8 mouse cellular contexts compared by ENCODE assay signal in the genomic region with DNA sequence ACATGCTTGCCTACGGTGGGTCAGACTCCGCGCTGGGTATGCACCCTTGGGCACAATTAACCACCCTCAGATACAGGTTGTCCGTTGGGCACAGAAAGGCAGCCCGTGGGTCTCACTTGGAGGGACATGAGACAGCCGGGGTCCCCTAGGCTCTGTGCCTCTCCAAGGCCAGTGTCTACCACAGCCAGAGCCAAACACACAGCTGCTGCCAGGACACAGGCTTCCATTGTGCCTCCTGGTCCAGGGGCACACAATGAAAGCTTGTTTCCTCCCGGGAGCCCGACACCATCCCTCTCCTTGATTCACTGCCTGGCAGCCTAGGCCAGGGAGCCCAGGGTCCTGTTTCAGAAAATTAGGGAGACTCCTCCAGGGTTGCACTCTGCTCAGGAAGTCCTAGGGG.
A peak's percentile ranks its signal among the peaks of the same experiment; 100 is the strongest.
DNase-seq lines count a peak whose midpoint lies in the region; ATAC-seq lines count a peak whose summit lies in the region.

No protein-coding gene starts in this region.

- no peak overlapping the region for H3K4me3 ChIP-seq in heart, embryonic 12.5 days
- no peak overlapping the region for H3K4me3 ChIP-seq in forebrain, embryonic 14.5 days (ENCODE audit: low read depth, low read length)
- H3K4me3 ChIP-seq in neural tube, embryonic 12.5 days, result no peak overlapping the region

- no peaks in the 10 kb centered on the region for H3K36me3 ChIP-seq in heart, embryonic 12.5 days
- H3K36me3 ChIP-seq in forebrain, embryonic 14.5 days (ENCODE audit: control insufficient read depth, insufficient read depth, low read length), result no peaks in the 10 kb centered on the region
- no peaks in the 10 kb centered on the region for H3K36me3 ChIP-seq in neural tube, embryonic 12.5 days

- 0 out of 2 replicates have a peak, but pooled peaks cover 6% of the 10 kb centered on the region for H3K27me3 ChIP-seq in heart, embryonic 12.5 days (replicated peaks)
- no peaks in the 10 kb centered on the region for H3K27me3 ChIP-seq in forebrain, embryonic 14.5 days (replicated peaks; ENCODE audit: control insufficient read depth, insufficient read depth, low read length)
- no peaks in the 10 kb centered on the region for H3K27me3 ChIP-seq in neural tube, embryonic 12.5 days (replicated peaks)

- no peak overlapping the region for H3K4me2 ChIP-seq in heart, embryonic 12.5 days
- no peak overlapping the region for H3K4me2 ChIP-seq in forebrain, embryonic 14.5 days (ENCODE audit: low read length)
- H3K4me2 ChIP-seq in neural tube, embryonic 12.5 days (replicated peaks), result no peak overlapping the region

- no peak overlapping the region for H3K9ac ChIP-seq in heart, embryonic 12.5 days
- H3K9ac ChIP-seq in forebrain, embryonic 14.5 days (ENCODE audit: low read length), result no peak overlapping the region
- H3K9ac ChIP-seq in neural tube, embryonic 12.5 days, result no peak overlapping the region

- H3K9me3 ChIP-seq in heart, embryonic 12.5 days (replicated peaks), result no peaks in the 10 kb centered on the region
- no peaks in the 10 kb centered on the region for H3K9me3 ChIP-seq in forebrain, embryonic 14.5 days (replicated peaks; ENCODE audit: control insufficient read depth, low read length)
- no peaks in the 10 kb centered on the region for H3K9me3 ChIP-seq in neural tube, embryonic 12.5 days

- ATAC-seq in heart, embryonic 12.5 days (ENCODE audit: insufficient number of reproducible peaks, low FRiP score), result 0 out of 2 replicates have a peak, but pooled peaks have one; percentile 16
- ATAC-seq in forebrain, embryonic 14.5 days, result peak; percentile 70
- peak; percentile 84 for ATAC-seq in neural tube, embryonic 12.5 days (ENCODE audit: low FRiP score, low read depth)

- intact Hi-C loops in heart, postnatal 25 days (cut with DNase I), result no loop called here
- intact Hi-C loops in gastrocnemius, postnatal 36 days (cut with DNase I), result no loop called here

- no peak for DNase-seq in heart, postnatal 25 days (ENCODE audit: low spot score)
- peak; percentile 60 for DNase-seq in forebrain, embryonic 14.5 days (ENCODE audit: low spot score)
- DNase-seq in layer of hippocampus, postnatal 14 days (ENCODE audit: low spot score in 2 of 2), result peak; percentile 41 to 78
- DNase-seq in gastrocnemius, postnatal 36 days, result no peak
- no peak for DNase-seq in ovary, postnatal 36 days (ENCODE audit: low spot score)
- no peak for DNase-seq in T-cell, adult 2 months (ENCODE audit: low spot score)

- WGBS in heart, embryonic 12.5 days, result 82% methylated on average over 8 of the region's 8 CpGs
- 59% methylated on average over 8 of the region's 8 CpGs for WGBS in forebrain, embryonic 14.5 days
- WGBS in neural tube, embryonic 12.5 days, result 63% methylated on average over 8 of the region's 8 CpGs

- H3K27ac ChIP-seq in heart, embryonic 12.5 days (ENCODE audit: poor library complexity, severe bottlenecking), result no peak overlapping the region
- no peak overlapping the region for H3K27ac ChIP-seq in forebrain, embryonic 14.5 days (ENCODE audit: low read depth, low read length)
- H3K27ac ChIP-seq in neural tube, embryonic 12.5 days, result no peak overlapping the region

- peaks cover 10% of the 10 kb centered on the region; the same call in 1 of the 2 replicates for H3K4me1 ChIP-seq in heart, embryonic 12.5 days (replicated peaks)
- peaks cover 5% of the 10 kb centered on the region for H3K4me1 ChIP-seq in forebrain, embryonic 14.5 days (ENCODE audit: control insufficient read depth, insufficient read depth, low read length)
- H3K4me1 ChIP-seq in neural tube, embryonic 12.5 days, result peaks cover 14% of the 10 kb centered on the region

Comparison
In these comparisons a context has a peak if more than half of its experiments do, and no peak if none do; other contexts are left out.
1. ATAC-seq: peak in every context shown above with its lines; median percentile 84 in neural tube, embryonic 12.5 days; 70 in forebrain, embryonic 14.5 days; 16 in heart, embryonic 12.5 days.
2. DNase-seq: peak in forebrain, embryonic 14.5 days (single experiment) and layer of hippocampus, postnatal 14 days (2 of 2); none in heart, postnatal 25 days (single experiment), gastrocnemius, postnatal 36 days (0 of 2), ovary, postnatal 36 days (single experiment) and T-cell, adult 2 months (single experiment).